Mouse (Mus musculus) midbrain, embryonic 11.5 days (tissue): ENCODE measurements around the gene Ap1b1. TPM values are rescaled to one million over a fixed set of nuclear protein-coding genes. Genes with fewer than 3 reads are reported as not detected.

Experiments
- ATAC-seq: fragments of 200-750 bp; cut with Nextera tagmentation; 2 replicates; pipeline ENCODE4 v1.8.0; 2017; ENCODE audit warnings: moderate TSS enrichment, moderate library complexity; ENCODE audit not compliant: low FRiP score
- DNase-seq: peaks from one replicate; pipeline ENCODE4 v3.0.0; 2015; ENCODE audit warnings: low spot score; ENCODE audit errors: missing footprints
- H3K27ac ChIP-seq: fragments of 300-500 bp; sonication (generic); 2 replicates; pipeline ENCODE4 v1.5.1; 2014; ENCODE audit warnings: low read depth, low read length
- H3K27me3 ChIP-seq: fragments of 300-500 bp; sonication (generic); 2 replicates; pipeline ENCODE4 v1.6.1; 2014; ENCODE audit warnings: mild to moderate bottlenecking, low read length, moderate library complexity, mixed read lengths; ENCODE audit not compliant: control insufficient read depth, insufficient read depth
- H3K36me3 ChIP-seq: fragments of 300-500 bp; sonication (generic); 2 replicates; pipeline ENCODE4 v1.6.1; 2014; ENCODE audit warnings: mild to moderate bottlenecking, low read length, moderate library complexity, mixed read lengths; ENCODE audit not compliant: control insufficient read depth, insufficient read depth
- H3K4me1 ChIP-seq: fragments of 300-500 bp; sonication (generic); 2 replicates; pipeline ENCODE4 v1.6.1; 2014; ENCODE audit warnings: low read length; ENCODE audit not compliant: control insufficient read depth, insufficient read depth
- H3K4me2 ChIP-seq: fragments of 300-500 bp; sonication (generic); 2 replicates; pipeline ENCODE4 v1.6.1; 2014; ENCODE audit warnings: mild to moderate bottlenecking, moderate library complexity
- H3K4me3 ChIP-seq: fragments of 300-500 bp; sonication (generic); 2 replicates; pipeline ENCODE4 v1.5.1; 2014; ENCODE audit warnings: low read depth, low read length
- H3K9ac ChIP-seq: fragments of 300-500 bp; sonication (generic); 2 replicates; pipeline ENCODE4 v1.6.1; 2014; ENCODE audit warnings: low read length
- H3K9me3 ChIP-seq: fragments of 300-500 bp; sonication (generic); 2 replicates; pipeline ENCODE4 v1.6.1; 2016; ENCODE audit warnings: low read length; ENCODE audit not compliant: control insufficient read depth
- WGBS: fragments of 180-500 bp; shearing (Covaris S2); extraction: QIAGEN DNeasy Blood & Tissue Kit; methylation state at CpG from one replicate; pipeline ENCODE4 v1.1.7; 2014; 5-methylcytosine and 5-hydroxymethylcytosine counted together
- polyA plus RNA-seq: library from polyadenylated mRNA; unstranded; fragments of >200 nt; fragmentation: Nextera tagmentation; extraction: Ambion mirVana; gene quantifications from 2 replicates; pipeline ENCODE4 v1.2.1, GENCODE M21; 2014

Ap1b1 gene
- polyA plus RNA-seq, 1 experiment from 2014 or later, result 59.5 TPM

DNA sequence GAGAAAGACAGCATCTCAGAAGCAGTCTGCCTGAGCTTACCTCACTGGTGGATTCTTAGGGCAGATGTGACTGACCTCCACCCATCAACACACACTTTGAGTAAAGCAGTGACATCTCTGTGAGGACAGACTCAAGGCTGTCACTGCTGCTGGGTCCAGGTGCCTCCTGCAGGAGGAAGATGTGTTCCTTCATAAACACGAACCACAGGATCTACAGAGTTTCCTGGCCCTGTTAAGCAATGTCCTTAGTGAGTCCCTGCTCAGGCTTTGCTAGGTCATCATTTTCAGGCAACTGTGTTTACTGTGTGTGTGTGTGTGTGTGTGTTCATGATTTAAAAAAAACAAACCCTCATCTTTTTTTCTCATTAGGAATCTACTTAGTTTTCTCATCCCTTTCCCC lies 24.9 kb downstream of the Ap1b1 start:
- ATAC-seq (no peak), DNase-seq (no peak)
- WGBS, result 79% methylated on average over 1 of the region's 1 CpGs
- no peak overlapping the region for H3K9ac ChIP-seq
- H3K36me3 ChIP-seq, result peaks cover 2% of the 10 kb centered on the region; the same call in 1 of the 2 replicates
- H3K9me3 ChIP-seq, result no peaks in the 10 kb centered on the region
- H3K4me3 ChIP-seq, result no peak overlapping the region
- H3K4me2 ChIP-seq, result no peak overlapping the region
- H3K27me3 ChIP-seq, result no peaks in the 10 kb centered on the region
- 0 out of 2 replicates have a peak, but pooled peaks cover 2% of the 10 kb centered on the region for H3K4me1 ChIP-seq
- H3K27ac ChIP-seq, result no peak overlapping the region

DNA sequence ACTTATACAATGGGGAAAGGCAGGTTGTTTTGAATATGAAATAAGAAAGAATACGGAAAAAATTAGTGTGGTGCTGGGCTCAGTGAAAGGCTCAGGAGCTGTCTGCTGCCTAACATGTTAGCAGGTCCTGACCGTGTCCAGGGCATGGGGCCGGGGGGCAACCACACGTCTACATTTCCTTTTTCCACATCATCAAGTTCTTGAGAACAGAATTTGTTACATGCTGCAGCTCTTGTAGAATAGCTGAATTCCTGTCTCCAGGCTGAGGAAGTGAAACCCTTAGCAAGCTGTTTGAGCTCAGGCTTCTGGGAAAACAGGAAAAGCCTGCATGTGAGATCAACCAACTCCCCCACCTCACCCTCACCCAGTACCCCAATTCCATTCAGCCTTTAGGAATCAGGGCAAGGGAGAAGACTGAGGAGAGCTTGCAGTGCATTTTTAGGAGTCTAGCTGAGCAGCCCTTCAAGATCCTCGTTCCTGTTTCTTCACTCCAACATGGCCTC lies 25.6 kb downstream of the Ap1b1 start:
- Histone ChIP-seq H3K36me3 (peaks cover 2% of the 10 kb centered on the region; the same call in 1 of the 2 replicates), H3K9ac (no peak overlapping the region), H3K27ac (no peak overlapping the region), H3K9me3 (no peaks in the 10 kb centered on the region), H3K4me3 (no peak overlapping the region), H3K4me1 (0 out of 2 replicates have a peak, but pooled peaks cover 2% of the 10 kb centered on the region), H3K4me2 (no peak overlapping the region), H3K27me3 (no peaks in the 10 kb centered on the region)
- WGBS, result 87% methylated on average over 5 of the region's 5 CpGs
- DNase-seq (no peak), ATAC-seq (no peak)

DNA sequence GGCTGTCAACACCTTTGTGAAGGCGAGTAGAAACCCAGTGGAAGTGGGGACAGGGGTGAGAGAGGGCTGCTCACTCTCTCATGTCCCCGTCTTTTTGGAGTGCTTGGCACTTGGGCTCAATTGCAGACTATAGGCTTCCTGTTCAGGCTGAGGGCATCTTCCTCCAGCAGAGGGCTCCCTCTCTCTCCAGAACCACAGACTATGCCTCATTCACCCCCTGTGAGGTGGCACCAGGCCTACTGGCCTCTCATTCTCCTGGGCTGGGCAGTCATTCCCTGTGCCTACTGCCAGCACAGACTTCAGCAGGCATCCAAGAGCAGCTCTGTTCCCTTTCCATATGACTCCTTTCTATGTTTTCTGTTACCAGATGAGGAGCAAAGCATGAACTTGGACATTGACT lies 29.1 kb downstream of the Ap1b1 start:
- H3K36me3 ChIP-seq, result peaks cover 5% of the 10 kb centered on the region
- no peaks in the 10 kb centered on the region for H3K9me3 ChIP-seq
- 56% methylated on average over 2 of the region's 2 CpGs for WGBS
- no peak overlapping the region for H3K4me3 ChIP-seq
- no peak overlapping the region for H3K4me2 ChIP-seq
- no peaks in the 10 kb centered on the region for H3K4me1 ChIP-seq
- no peaks in the 10 kb centered on the region for H3K27me3 ChIP-seq
- ATAC-seq (no peak), DNase-seq (no peak)
- no peak overlapping the region for H3K27ac ChIP-seq
- H3K9ac ChIP-seq, result no peak overlapping the region

DNA sequence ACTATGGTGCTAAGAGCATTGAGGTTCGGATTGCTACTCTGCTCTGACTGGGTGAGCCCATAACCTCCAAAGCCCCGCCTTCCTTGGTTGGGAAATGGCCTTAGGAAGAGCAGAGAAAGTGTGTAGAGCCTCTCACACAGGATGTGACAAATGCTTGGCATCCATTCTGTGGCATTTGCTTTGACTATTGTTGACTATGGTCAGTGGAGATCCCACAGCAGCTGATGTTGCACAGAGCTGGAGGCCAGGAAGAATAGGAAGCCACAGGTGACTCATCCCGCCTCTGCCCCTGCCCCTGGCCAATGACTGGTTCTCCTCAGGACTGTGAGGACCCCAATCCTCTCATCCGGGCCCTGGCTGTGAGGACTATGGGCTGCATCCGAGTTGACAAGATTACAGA lies 29.7 kb downstream of the Ap1b1 start:
- 91% methylated on average over 5 of the region's 5 CpGs for WGBS
- H3K36me3 ChIP-seq, result peaks cover 5% of the 10 kb centered on the region
- DNase-seq, result no peak

DNA sequence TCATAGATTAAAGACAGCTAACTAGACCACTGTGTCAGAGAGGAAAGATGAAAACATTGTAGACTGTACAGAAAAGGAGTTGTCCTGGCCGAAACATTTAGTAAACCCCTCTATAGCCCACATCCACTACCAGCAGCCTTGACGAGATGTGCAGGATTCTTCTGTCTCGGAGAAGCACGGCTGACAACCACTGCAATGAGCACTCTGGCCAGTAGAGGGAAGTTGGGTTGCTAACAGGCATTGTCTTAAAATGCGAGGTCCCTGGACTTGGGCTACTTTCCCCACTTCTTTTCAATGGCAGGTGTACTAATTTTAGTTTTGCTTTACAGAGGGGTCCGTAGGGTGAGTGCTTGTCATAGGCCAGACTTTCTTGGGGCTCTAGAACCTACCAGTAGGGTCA lies 30.9 kb downstream of the Ap1b1 start:
- H3K4me1 ChIP-seq, result no peaks in the 10 kb centered on the region
- no peak overlapping the region for H3K4me3 ChIP-seq
- no peak for ATAC-seq
- DNase-seq, result no peak
- no peaks in the 10 kb centered on the region for H3K27me3 ChIP-seq
- H3K36me3 ChIP-seq, result peaks cover 5% of the 10 kb centered on the region; the same call in 1 of the 2 replicates
- H3K27ac ChIP-seq, result no peak overlapping the region
- H3K9me3 ChIP-seq, result no peaks in the 10 kb centered on the region
- no peak overlapping the region for H3K9ac ChIP-seq
- no peak overlapping the region for H3K4me2 ChIP-seq
- WGBS, result 72% methylated on average over 6 of the region's 6 CpGs

More for the DNA sequence above, 29.7 kb downstream of the Ap1b1 start:
- Histone ChIP-seq H3K27ac (no peak overlapping the region), H3K9me3 (no peaks in the 10 kb centered on the region), H3K4me2 (no peak overlapping the region), H3K4me1 (no peaks in the 10 kb centered on the region), H3K9ac (no peak overlapping the region), H3K27me3 (no peaks in the 10 kb centered on the region), H3K4me3 (no peak overlapping the region)
- no peak for ATAC-seq

DNA sequence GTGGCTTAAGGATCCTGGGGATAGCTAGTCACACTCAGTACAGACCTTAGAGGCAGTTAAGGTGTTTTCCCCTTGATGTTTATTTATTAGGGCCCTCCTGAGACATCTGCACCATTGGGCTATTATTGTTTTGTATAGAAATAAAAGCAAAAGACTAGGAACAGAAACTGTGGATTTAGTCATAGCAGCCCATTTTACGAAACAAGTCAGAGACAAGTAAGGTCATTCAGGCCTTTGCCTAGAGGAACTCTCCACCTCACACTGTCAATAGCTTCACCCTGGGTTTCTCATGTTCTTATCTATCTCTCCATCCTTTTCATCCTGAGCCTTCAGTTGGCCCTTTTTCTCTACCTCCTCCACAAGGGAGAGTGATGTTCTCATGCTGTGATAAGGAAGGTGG lies 38.5 kb downstream of the Ap1b1 start:
- Histone ChIP-seq H3K27me3 (no peaks in the 10 kb centered on the region), H3K9ac (no peak overlapping the region), H3K36me3 (peaks cover 8% of the 10 kb centered on the region; the same call in 1 of the 2 replicates), H3K27ac (no peak overlapping the region), H3K9me3 (no peaks in the 10 kb centered on the region), H3K4me2 (no peak overlapping the region), H3K4me1 (no peaks in the 10 kb centered on the region), H3K4me3 (no peak overlapping the region)
- DNase-seq (no peak), ATAC-seq (no peak)
- WGBS, result 85% methylated on average over 1 of the region's 1 CpGs

DNA sequence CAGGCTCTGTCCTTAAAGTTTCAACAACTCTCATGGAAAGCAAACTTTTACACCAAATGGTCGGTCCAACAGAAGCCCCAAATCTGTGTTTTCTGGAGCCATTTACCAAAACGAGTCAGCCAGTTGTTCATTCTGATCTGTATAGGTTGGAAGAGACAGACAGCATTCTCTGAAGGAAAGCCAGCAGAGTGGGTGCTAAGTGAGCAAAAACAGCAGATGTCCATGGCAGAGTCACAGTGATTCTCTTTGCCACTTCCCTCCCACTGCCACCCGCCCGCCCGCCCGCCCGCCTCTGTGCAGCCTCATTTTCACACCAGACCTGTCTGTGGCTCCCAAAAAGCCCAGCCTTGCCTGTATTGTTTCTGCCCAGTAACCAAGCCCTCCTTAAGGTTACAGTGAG lies 41.6 kb downstream of the Ap1b1 start:
- 95% methylated on average over 7 of the region's 7 CpGs for WGBS
- Histone ChIP-seq H3K27ac (no peak overlapping the region), H3K9me3 (no peaks in the 10 kb centered on the region), H3K4me1 (no peaks in the 10 kb centered on the region), H3K27me3 (no peaks in the 10 kb centered on the region), H3K4me3 (no peak overlapping the region), H3K4me2 (no peak overlapping the region), H3K36me3 (peaks cover 16% of the 10 kb centered on the region), H3K9ac (no peak overlapping the region)
- ATAC-seq (no peak), DNase-seq (no peak)

DNA sequence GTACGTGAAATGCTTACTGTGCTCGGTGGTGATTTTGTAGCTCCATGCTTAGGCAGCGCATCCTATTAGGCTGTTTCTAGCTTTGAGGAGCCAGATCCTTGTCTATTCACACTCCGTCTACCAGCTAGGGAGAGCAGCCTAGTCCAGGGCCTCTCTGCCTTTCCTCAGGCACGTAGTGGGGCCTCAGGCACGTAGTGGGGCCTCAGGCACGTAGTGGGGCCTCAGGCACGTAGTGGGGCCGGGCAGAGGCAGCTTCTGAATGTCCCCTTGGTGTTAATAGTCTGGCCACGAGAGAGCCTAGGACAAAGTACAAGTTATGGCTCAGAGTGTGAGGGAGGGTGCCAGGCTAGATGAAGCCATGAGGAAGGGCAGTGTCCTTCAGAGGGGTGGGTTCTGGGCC lies 46.1 kb downstream of the Ap1b1 start:
- no peak for ATAC-seq
- Histone ChIP-seq H3K4me2 (no peak overlapping the region), H3K9me3 (no peaks in the 10 kb centered on the region), H3K4me3 (no peak overlapping the region), H3K27ac (no peak overlapping the region), H3K9ac (no peak overlapping the region), H3K27me3 (no peaks in the 10 kb centered on the region), H3K4me1 (no peaks in the 10 kb centered on the region), H3K36me3 (peaks cover 19% of the 10 kb centered on the region)
- 92% methylated on average over 10 of the region's 10 CpGs for WGBS
- DNase-seq, result no peak

DNA sequence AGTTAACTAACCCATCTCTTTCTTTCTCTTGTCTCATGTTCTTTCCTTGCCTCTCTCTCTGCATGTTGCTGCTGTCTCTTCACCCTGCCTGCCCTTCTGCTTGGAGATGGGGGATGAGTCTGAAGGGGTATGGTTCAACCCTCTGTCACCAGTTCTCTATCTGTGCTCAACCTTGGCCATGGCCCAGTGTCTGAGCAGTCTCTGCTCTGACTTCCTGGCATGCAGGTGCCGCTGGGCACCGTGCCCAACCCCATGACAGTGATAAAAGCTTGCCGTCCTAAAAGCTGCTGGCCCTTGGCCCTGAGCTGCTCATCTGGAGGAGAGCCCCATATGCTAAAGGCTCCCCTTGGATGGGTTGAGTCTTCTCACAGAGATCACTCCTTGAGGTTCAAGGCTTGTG lies 46.5 kb downstream of the Ap1b1 start:
- no peak for DNase-seq
- Histone ChIP-seq H3K36me3 (peaks cover 17% of the 10 kb centered on the region), H3K27me3 (no peaks in the 10 kb centered on the region), H3K4me1 (no peaks in the 10 kb centered on the region), H3K4me3 (no peak overlapping the region), H3K27ac (no peak overlapping the region), H3K4me2 (no peak overlapping the region), H3K9me3 (no peaks in the 10 kb centered on the region), H3K9ac (no peak overlapping the region)
- no peak for ATAC-seq
- WGBS, result 91% methylated on average over 3 of the region's 3 CpGs
